Mouse (Mus musculus): ENCODE measurements around the gene Olfr1314.

Olfr1314 gene

GRCm38 (mm10) chr2:112096681-112097080 lies at the start of gene Olfr1314:
Gene Olfr1314 (minus strand): TSS chr2:112096781.
- no peak for DNase-seq

- no peak for DNase-seq
These were observed 43.4 kb upstream of the Olfr1314 start, which contains the start of gene Olfr1317 for GRCm38 (mm10) chr2:112140029-112140428. Gene Olfr1317 (plus strand): TSS chr2:112140329.

- DNase-seq: no peak
These were observed 38.3 kb upstream of the Olfr1314 start, which contains the start of gene Olfr1316 for GRCm38 (mm10) chr2:112134877-112135276. Gene Olfr1316 (minus strand): TSS chr2:112134977.

- DNase-seq: no peak
These were observed 18.8 kb upstream of the Olfr1314 start, which contains the start of gene Olfr1315-ps1 for GRCm38 (mm10) chr2:112115340-112115739. Gene Olfr1315-ps1 (minus strand): TSS chr2:112115440.

DNA sequence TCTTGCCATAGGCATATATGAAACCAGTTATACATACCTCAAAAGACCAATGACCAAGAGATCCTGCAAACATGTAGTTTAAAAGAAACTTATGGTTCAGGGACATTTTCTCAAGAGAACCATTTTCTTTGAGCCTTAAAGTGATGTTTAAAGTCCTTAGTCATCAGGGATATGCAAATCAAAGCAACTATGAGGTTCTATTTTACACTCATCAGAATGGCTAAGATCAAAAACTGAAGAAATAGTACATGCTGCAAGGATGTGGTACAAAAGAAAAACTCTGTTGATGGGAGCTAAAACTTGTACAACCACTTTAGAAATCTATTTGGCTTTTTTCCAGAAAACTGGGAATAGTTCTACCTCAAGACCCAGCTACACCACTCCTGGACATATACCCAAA lies 18.8 kb downstream of the Olfr1314 start, which contains the start of gene Olfr1313:
TSS of gene Olfr1313 (minus strand) at position 101 of the 400 bp plus-strand sequence.
- DNase-seq: no peak

DNA sequence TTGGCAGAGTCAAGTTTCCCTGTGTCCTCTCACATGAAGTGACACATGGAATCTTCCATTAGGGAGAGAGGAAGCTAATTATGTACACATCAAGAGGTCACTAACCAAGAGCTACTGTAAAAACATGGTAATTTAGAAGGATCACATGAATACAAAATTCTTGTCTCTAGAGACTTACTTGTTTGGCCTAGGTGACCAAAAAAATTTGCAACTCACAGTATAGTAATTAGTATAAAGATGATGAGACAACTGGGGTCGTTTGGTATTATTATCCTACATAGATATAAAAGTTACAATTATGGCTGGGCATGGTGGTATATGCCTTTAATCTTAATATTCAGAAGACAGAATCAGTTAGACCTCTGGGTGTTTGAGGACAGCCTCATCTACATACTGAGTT lies 46.4 kb downstream of the Olfr1314 start, which contains the start of gene Olfr1312:
TSS of gene Olfr1312 (minus strand) at position 101 of the 400 bp plus-strand sequence.
- no peak for DNase-seq
